Mouse (Mus musculus) adrenal gland, adult 18-20 months (tissue): ENCODE data around the gene Cyp2j8. TPM values are rescaled to one million over a fixed set of nuclear protein-coding genes. Genes with fewer than 3 reads are reported as not detected.
"Not testable (repeated sequence)": the region's sequence is repeated elsewhere in the genome, so short reads cannot be mapped to it uniquely, and the experiment has no call there.

Experiments
- DNase-seq, 2 experiments: peaks; one replicate each; pipeline ENCODE4 v3.0.0; 2021 to 2022; ENCODE audit warnings: low spot score in 2 of 2
- long read RNA-seq, 2 experiments: library from polyadenylated mRNA; stranded (forward); transcript quantifications; one replicate each; pipeline ENCODE4 v2.0.0; 2021
- total RNA-seq, 2 experiments: library from RNA; stranded (reverse); gene quantifications; 1 replicate in 1 of 2; 2 replicates in 1 of 2; pipeline ENCODE4 v1.2.3; 2021

Cyp2j8 gene
- not detected for total RNA-seq
- long read RNA-seq, experiment 1, result 0 reads
- long read RNA-seq, experiment 2, result 0 reads

GRCm38 (mm10) chr4:96507286-96507685, at the start of gene Cyp2j8:
TSS of gene Cyp2j8 (minus strand) at chr4:96507386.
- no peak for DNase-seq

DNA sequence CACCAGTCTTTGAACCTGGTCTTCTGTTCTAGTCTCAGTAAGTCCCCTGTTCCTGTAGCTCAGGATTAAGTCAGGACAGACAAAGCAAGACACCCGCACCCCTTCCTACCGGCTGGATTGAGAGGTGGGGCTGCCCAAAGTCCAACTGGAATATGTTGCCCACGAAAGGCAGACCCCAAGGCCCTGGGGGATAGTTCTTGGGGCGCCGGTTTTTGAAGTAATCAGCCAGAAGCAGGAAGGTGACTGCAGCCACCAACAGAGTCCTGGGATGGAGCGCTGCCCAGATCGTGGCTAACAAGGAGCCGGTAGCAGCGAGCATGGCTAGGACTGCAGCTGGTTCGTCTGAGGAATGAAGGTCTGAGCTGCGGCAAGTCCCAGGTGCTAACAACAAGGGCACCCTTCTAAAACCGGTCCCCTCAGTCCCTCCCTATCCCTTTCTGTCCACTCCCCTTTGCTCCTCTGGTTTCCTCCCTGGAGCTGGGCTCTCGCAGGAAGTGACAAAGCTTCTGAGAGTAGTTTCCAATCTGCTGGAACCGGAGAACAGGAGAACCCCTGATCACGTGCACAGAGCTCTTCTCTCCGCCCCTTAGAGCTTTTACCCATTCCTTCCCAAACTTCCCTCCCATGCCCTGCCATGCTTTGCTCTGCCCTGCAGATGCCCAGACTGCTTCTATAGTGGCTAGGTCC, 46.1 kb upstream of the Cyp2j8 start, which contains the start of gene Cyp2j6:
Cyp2j6 (minus strand) TSS at position 529 of the 687 bp plus-strand sequence.
- peak; percentile 15 to 22 for DNase-seq

DNA sequence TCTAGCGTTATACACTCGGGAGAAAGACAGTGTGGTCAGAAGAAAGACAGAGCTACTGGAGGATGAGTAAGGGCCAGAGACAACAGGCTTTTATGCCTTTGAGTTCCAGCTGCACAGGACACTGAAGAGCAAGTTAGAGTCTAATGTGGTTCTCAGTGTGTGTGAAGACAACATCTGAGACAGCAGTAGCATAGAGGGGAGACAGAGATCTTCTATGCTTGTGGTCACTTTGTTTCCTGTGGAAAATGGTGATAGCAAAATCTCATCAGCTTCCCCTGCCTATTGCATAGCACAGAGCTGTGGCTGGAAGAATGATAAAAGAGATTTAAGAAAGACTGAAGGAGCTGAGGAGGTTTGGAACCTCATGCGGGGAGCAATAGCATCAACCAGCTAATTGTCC, 44.4 kb upstream of the Cyp2j8 start:
- DNase-seq, result no peak

- no peak for DNase-seq
Observed at GRCm38 (mm10) chr4:96545976-96546375, 38.8 kb upstream of the Cyp2j8 start.

DNA sequence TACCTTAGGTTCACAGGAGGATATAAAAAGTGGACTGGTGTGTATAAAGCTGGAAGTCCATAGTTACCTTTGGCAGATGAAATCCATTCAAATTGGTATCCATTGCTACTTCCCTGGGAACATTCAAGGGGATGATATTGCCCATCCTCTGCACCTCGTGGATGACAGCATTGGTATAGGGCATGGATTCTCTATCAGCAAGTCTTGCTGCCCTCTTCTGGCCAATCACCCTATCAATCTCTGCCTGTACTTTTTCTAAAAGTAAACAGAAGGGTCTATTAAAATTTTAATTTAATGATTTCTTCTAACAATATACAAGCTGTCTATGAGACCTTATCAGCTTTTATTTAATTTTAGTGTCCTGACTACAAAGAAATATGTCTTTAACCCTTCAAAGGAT, 18.6 kb upstream of the Cyp2j8 start:
- DNase-seq, result no peak

DNA sequence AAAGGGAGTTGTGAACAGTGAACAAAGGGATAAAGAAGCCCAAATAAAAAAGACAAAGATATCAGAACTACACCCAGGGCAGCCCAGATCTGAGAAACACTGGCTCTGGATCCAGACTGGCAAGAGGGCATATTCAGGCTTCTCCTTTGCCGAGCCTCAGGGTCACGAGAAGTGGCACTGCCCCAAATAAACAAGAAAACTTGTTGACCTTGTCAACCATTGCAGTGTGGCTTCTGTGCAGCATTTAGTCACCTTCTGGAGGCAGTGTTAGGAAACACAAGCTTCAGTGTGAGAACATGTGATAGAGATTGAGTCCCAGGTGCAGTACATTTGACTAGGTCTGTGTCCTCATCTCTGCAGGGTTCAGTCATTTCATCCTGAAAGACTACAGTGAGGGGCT, 15.1 kb upstream of the Cyp2j8 start:
- no peak for DNase-seq

GRCm38 (mm10) chr4:96510083-96510482, 2.9 kb upstream of the Cyp2j8 start:
- no peak for DNase-seq

DNA sequence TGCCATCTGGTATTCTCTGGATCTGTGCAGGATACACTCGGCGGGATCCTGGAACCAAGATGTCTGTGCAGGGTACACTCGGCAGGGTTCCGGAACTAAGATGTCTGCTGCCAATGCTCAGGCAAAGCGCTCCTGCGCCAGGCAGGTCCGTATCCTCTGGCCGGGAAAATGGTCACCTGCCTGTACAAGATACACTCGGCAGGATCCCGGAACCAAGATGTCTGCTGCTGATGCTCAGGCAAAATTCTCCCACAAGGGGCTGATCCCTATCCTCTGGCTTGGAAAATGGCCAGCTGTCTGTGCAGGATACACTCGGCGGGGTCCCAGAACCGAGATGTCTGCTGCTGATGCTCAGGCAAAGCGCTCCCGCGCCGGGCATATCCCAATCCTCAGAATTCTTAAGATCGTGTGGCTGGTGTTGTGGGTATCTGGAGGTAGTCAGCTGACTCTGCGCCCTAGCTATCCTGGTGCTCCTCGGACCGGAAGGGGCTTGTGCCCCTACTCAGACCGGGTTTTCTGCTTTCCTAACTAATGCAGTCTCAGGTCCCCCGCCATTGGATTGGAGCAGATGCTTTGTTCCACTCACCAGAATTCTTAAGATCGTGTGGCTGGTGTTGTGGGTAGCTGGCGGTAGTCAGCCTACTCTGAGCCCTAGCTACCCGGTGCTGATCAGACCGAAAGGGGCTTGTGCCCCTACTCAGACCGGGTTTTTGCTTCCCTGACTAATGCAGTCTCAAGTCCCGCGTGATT, 43.7 kb downstream of the Cyp2j8 start:
- DNase-seq, result not testable (repeated sequence)

Other genes starting within 250 kb of the Cyp2j8 start
- not detected for gene Cyp2j11, start 158.7 kb downstream of the Cyp2j8 start, total RNA-seq
- 1 to 10 TPM; 4.4 to 6.0 TPM for gene Cyp2j6, start 46.3 kb upstream of the Cyp2j8 start, total RNA-seq
- gene Cyp2j9, start 84.2 kb upstream of the Cyp2j8 start, total RNA-seq, result 1 to 10 TPM; 1.3 to 2.2 TPM
- gene Cyp2j5, start 156.8 kb upstream of the Cyp2j8 start, total RNA-seq, result under 1 TPM in 1 of 2 experiments, not detected in 1; 0.50 TPM